Mouse (Mus musculus) stomach, postnatal 0 days (tissue): Measurements from ENCODE around the gene Chn2. TPM values are rescaled to one million over a fixed set of nuclear protein-coding genes. Genes with fewer than 3 reads are reported as not detected.

Source experiments
- ATAC-seq: fragments of 200-750 bp; cut with Nextera tagmentation; 2 replicates; pipeline ENCODE4 v1.8.0; 2017; ENCODE audit not compliant: low FRiP score, low TSS enrichment
- DNase-seq: peaks from one replicate; pipeline ENCODE4 v3.0.0-alpha.2; 2016; ENCODE audit warnings: low spot score
- H3K27ac ChIP-seq: fragments of 300-500 bp; sonication (generic); replicated peaks from 2 replicates; pipeline ENCODE4 v1.5.1; 2014; ENCODE audit warnings: mild to moderate bottlenecking, control low read depth
- H3K27me3 ChIP-seq: fragments of 300-500 bp; sonication (generic); 2 replicates; pipeline ENCODE4 v1.6.1; 2014; ENCODE audit warnings: low read length; ENCODE audit not compliant: control insufficient read depth, insufficient read depth
- H3K36me3 ChIP-seq: fragments of 300-500 bp; sonication (generic); 2 replicates; pipeline ENCODE4 v1.6.1; 2014; ENCODE audit warnings: low read length, mixed read lengths; ENCODE audit not compliant: control insufficient read depth, insufficient read depth
- H3K4me1 ChIP-seq: fragments of 300-500 bp; sonication (generic); replicated peaks from 2 replicates; pipeline ENCODE4 v1.6.1; 2014; ENCODE audit warnings: antibody characterized with exemption; ENCODE audit not compliant: control insufficient read depth, insufficient read depth
- H3K4me2 ChIP-seq: fragments of 300-500 bp; sonication (generic); replicated peaks from 2 replicates; pipeline ENCODE4 v1.6.1; 2014; ENCODE audit warnings: low read depth, mild to moderate bottlenecking, control low read depth, moderate library complexity
- H3K4me3 ChIP-seq: fragments of 300-500 bp; sonication (generic); 2 replicates; pipeline ENCODE4 v1.5.1; 2014; ENCODE audit warnings: low read depth, low read length, control low read depth
- H3K9ac ChIP-seq: fragments of 300-500 bp; sonication (generic); 2 replicates; pipeline ENCODE4 v1.6.1; 2014; ENCODE audit warnings: mild to moderate bottlenecking, low read length, control low read depth, mixed read lengths
- H3K9me3 ChIP-seq: fragments of 300-500 bp; sonication (generic); 2 replicates; pipeline ENCODE4 v1.6.1; 2016; ENCODE audit warnings: low read length; ENCODE audit not compliant: control insufficient read depth
- CTCF ChIP-seq: IDR thresholded peaks from 2 replicates; pipeline ENCODE4 v1.5.1; 2016; ENCODE audit warnings: antibody characterized with exemption, low read depth, mild to moderate bottlenecking, moderate library complexity
- EP300 ChIP-seq: optimal IDR thresholded peaks from 2 replicates; pipeline ENCODE3; 2016; ENCODE audit warnings: antibody characterized with exemption
- WGBS: fragments of 180-500 bp; shearing (Covaris S2); extraction: QIAGEN DNeasy Blood & Tissue Kit; methylation state at CpG from one replicate; pipeline ENCODE4 v1.1.7; 2014; 5-methylcytosine and 5-hydroxymethylcytosine counted together
- polyA plus RNA-seq: library from polyadenylated mRNA; unstranded; fragments of >200 nt; fragmentation: Nextera tagmentation; extraction: Ambion mirVana; gene quantifications from 2 replicates; pipeline ENCODE4 v1.2.1, GENCODE M21; 2015

Chn2 gene
- polyA plus RNA-seq, 1 experiment from 2014 or later, result 19.1 TPM

- no peak overlapping the region for H3K4me2 ChIP-seq
- no peaks in the 10 kb centered on the region for H3K4me1 ChIP-seq
- no peak overlapping the region for H3K9ac ChIP-seq
- H3K36me3 ChIP-seq, result no peaks in the 10 kb centered on the region
- no peak overlapping the region for H3K4me3 ChIP-seq
- 0 out of 2 replicates have a peak overlapping the region, but pooled peaks have one; percentile 24 for H3K27ac ChIP-seq
- H3K27me3 ChIP-seq, result no peaks in the 10 kb centered on the region
- DNase-seq (no peak), ATAC-seq (no peak)
- no peaks in the 10 kb centered on the region for H3K9me3 ChIP-seq
- TF ChIP-seq EP300 (no peak), CTCF (no peak)
- 82% methylated on average over 2 of the region's 2 CpGs for WGBS
Observed at GRCm38 (mm10) chr6:54143652-54143960, 104.3 kb downstream of the Chn2 start.

- no peak for ATAC-seq
Observed at GRCm38 (mm10) chr6:54148844-54149526, 109.6 kb downstream of the Chn2 start.

DNA sequence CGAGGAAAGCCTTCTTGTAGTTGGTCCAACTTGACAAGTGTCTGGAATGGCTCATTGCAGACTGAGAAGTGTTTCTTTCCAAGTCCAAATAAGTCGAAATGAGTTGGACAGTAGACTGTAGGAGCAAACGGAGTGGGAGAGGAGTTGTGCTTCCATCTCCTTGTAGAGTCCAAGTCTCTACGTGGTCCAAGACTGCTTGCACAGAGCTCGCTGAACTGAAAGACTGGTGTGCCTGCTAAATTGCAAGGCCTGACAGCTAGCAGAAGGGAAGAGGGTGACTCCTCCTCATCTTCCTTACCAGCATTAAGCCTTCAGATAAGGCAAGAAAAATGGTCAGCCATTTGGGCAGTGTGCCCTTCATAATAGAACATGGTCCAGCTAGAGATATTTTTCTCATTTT lies 111.5 kb downstream of the Chn2 start:
- peak overlapping the region; percentile 71 for H3K27ac ChIP-seq
- peak; percentile 57; the same call in 1 of the 2 replicates for ATAC-seq

More at GRCm38 (mm10) chr6:54148844-54149526, 109.6 kb downstream of the Chn2 start:
- Histone ChIP-seq H3K9me3 (no peaks in the 10 kb centered on the region), H3K36me3 (no peaks in the 10 kb centered on the region), H3K9ac (no peak overlapping the region), H3K27me3 (no peaks in the 10 kb centered on the region), H3K4me3 (no peak overlapping the region), H3K4me1 (0 out of 2 replicates have a peak, but pooled peaks cover 7% of the 10 kb centered on the region), H3K4me2 (no peak overlapping the region), H3K27ac (peak overlapping the region; percentile 63)
- 62% methylated on average over 6 of the region's 6 CpGs for WGBS
- DNase-seq, result no peak
- TF ChIP-seq CTCF (no peak), EP300 (no peak)

DNA sequence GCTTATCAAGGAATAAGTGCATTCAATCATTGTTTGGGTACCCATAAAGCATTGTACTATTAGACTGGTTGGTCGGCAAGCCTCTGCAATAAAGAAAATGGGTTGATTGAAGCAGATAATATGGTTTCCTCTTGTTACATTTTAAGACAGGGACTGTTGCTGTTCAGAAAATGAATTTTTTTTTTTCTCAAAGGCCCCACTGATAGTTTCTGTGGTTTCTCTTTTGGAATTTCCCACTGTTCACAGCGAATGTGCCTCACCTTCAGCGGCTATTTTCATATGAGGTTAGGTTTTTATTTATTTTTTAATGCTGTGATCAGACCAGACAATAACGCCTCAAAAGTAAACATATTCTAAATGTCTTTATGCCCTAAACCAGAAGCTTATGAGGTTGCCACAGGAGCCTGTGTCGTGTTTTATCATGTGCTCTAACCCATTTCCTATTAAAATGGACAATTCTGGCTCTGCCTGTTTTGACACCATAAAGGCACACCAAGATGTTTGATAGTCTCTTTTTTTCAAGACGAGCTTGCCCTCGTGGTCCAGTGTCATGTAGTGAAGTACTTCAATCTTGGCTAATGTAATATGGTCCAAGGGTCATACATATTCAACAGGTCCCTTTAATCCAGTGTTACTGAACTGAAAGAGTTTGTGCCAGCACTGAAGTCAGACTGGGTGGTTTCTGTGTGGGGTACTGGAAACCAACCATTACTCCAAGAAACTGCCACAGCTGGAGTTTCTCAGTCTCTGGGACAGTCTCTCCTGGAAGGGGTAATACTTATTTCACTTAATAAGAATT lies 112.3 kb downstream of the Chn2 start:
- no peak for DNase-seq
- H3K9ac ChIP-seq, result no peak overlapping the region
- no peak for ATAC-seq
- H3K4me2 ChIP-seq, result no peak overlapping the region
- WGBS, result 59% methylated on average over 7 of the region's 7 CpGs
- no peak overlapping the region; the same call in 1 of the 2 replicates for H3K27ac ChIP-seq
- no peaks in the 10 kb centered on the region for H3K9me3 ChIP-seq
- no peak for TF ChIP-seq CTCF
- no peak for TF ChIP-seq EP300
- 0 out of 2 replicates have a peak, but pooled peaks cover 7% of the 10 kb centered on the region for H3K4me1 ChIP-seq
- H3K27me3 ChIP-seq, result no peaks in the 10 kb centered on the region
- no peak overlapping the region for H3K4me3 ChIP-seq
- no peaks in the 10 kb centered on the region for H3K36me3 ChIP-seq

More for the DNA sequence above, 111.5 kb downstream of the Chn2 start:
- Histone ChIP-seq H3K4me1 (0 out of 2 replicates have a peak, but pooled peaks cover 7% of the 10 kb centered on the region), H3K27me3 (no peaks in the 10 kb centered on the region), H3K9ac (no peak overlapping the region), H3K4me3 (no peak overlapping the region), H3K9me3 (no peaks in the 10 kb centered on the region), H3K4me2 (no peak overlapping the region), H3K36me3 (no peaks in the 10 kb centered on the region)
- no peak for DNase-seq
- no peak for TF ChIP-seq CTCF
- no peak for TF ChIP-seq EP300
- WGBS, result 53% methylated on average over 5 of the region's 5 CpGs

DNA sequence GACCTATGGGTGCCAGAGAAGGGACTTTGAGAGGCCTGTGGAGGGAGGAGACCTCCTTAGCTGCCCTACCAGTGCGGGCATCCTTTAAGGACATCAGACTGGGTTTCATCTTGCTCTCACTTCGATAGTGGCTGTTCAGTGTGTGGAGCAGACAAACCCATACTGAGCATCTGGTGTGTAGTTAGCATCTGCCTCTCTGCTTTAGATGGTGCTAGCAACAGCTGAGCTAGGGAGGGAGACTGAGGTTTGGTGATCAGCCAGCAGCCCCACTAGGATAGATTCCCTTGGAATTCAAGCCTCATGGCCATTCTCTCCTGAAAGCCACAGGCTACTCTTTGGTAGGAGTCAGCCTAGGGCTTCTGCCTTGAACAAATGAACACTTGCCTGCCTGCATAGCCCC lies 117.7 kb downstream of the Chn2 start:
- ATAC-seq (no peak), DNase-seq (no peak)
- Histone ChIP-seq H3K9ac (no peak overlapping the region), H3K27me3 (no peaks in the 10 kb centered on the region), H3K27ac (no peak overlapping the region), H3K9me3 (no peaks in the 10 kb centered on the region), H3K36me3 (no peaks in the 10 kb centered on the region), H3K4me3 (no peak overlapping the region), H3K4me2 (no peak overlapping the region), H3K4me1 (peaks cover 5% of the 10 kb centered on the region)
- WGBS, result 88% methylated on average over 2 of the region's 2 CpGs
- TF ChIP-seq EP300 (no peak), CTCF (no peak)

GRCm38 (mm10) chr6:54158317-54158716 lies 119.0 kb downstream of the Chn2 start:
- no peak overlapping the region for H3K4me3 ChIP-seq
- H3K36me3 ChIP-seq, result no peaks in the 10 kb centered on the region
- no peak for TF ChIP-seq CTCF
- no peak for TF ChIP-seq EP300
- no peak for DNase-seq
- no peak overlapping the region for H3K27ac ChIP-seq
- H3K4me1 ChIP-seq, result peaks cover 12% of the 10 kb centered on the region
- H3K9me3 ChIP-seq, result no peaks in the 10 kb centered on the region
- H3K27me3 ChIP-seq, result no peaks in the 10 kb centered on the region
- WGBS, result 9% methylated on average over 3 of the region's 3 CpGs
- H3K4me2 ChIP-seq, result 0 out of 2 replicates have a peak overlapping the region, but pooled peaks have one; percentile 5
- H3K9ac ChIP-seq, result no peak overlapping the region
- ATAC-seq, result 0 out of 2 replicates have a peak, but pooled peaks have one; percentile 41
